In the genomic region with DNA sequence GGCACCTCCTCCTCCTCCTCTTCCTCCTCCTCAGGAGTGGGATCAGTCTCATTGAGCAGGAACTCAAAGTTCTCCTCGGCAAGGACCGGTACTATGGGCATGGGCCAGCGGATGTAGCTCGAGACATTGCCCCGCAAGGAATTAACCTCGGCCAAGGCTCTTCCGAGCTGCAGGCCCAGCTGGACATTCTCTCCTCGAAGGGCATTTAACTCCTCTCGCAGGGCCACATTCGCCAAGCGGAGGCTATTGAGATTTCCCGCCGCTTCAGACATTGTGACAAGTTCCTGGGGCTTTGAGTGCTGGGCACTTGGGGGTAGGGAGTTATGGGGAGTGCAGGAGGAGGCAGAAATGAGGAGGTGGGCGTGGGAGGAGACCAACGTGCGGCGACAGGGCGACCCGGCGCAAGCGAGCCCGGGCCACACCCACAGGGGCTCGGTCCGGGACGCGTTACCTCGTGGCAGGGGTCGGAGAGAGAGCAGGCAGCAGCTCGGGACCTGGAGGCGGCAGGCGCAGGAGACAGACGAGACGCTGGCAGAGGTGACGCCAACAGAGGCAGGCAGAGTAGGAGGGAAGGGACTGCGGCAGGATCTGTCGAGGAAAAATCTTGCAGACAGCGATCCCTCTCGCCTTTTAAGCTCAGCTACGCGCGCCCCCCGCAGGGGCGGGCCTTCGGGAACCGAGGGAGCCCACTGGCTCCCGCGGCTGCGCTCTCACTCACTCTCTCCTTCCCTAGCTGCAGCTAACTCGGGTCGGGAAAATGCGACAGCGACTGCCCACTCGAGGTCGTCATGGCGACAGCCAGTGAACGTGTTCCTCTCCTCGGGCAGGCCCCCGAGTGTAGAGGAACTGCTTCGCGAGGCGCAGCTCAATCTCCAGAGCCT, we compare ENCODE assay signal across 8 mouse cellular contexts. TPM values are rescaled to one million over a fixed set of nuclear protein-coding genes. Genes with fewer than 3 reads are reported as not detected.
A peak's percentile ranks its signal among the peaks of the same experiment; 100 is the strongest.
DNase-seq lines count a peak whose midpoint lies in the region; ATAC-seq lines count a peak whose summit lies in the region.

A gene (minus strand): TSS at position 714 of the 881 bp plus-strand sequence.

- WGBS in hindbrain, embryonic 11.5 days: 19% methylated on average over 61 of the region's 61 CpGs

- peak; percentile 76 for DNase-seq in Muller cell, postnatal 12 days (ENCODE audit: inconsistent ontology term)
- peak; percentile 30 for DNase-seq in cerebellum, adult 8-10 months
- DNase-seq in frontal cortex, postnatal 10 days (ENCODE audit: low spot score in 2 of 2): peak; percentile 80 to 81
- peak; percentile 78 for DNase-seq in hindbrain, embryonic 11.5 days (ENCODE audit: low spot score)
- peak; percentile 40 to 44 for DNase-seq in layer of hippocampus, postnatal 25 days (ENCODE audit: extremely low spot score in 1 of 2, low spot score in 1 of 2)
- DNase-seq in lung, postnatal 10 days: peak; percentile 86
- DNase-seq in ovary, postnatal 36 days (ENCODE audit: low spot score): peak; percentile 74
- DNase-seq in urinary bladder, adult 2 months (ENCODE audit: low spot score): peak; percentile 23

- H3K4me3 ChIP-seq in hindbrain, embryonic 11.5 days (ENCODE audit: low read depth, low read length): peak within 1 kb of the TSS; percentile 43

- peaks cover 6% of the 10 kb centered on the region; the same call in 1 of the 2 replicates for H3K27me3 ChIP-seq in hindbrain, embryonic 11.5 days (ENCODE audit: control insufficient read depth, insufficient read depth, low read length)

- no peaks in the 10 kb centered on the region for H3K36me3 ChIP-seq in hindbrain, embryonic 11.5 days (ENCODE audit: control insufficient read depth, insufficient read depth, low read length)

- peak within 1 kb of the TSS; percentile 69 for H3K27ac ChIP-seq in hindbrain, embryonic 11.5 days (ENCODE audit: low read depth, low read length)

- no peaks in the 10 kb centered on the region for H3K9me3 ChIP-seq in hindbrain, embryonic 11.5 days (ENCODE audit: control insufficient read depth, low read length)

- H3K9ac ChIP-seq in hindbrain, embryonic 11.5 days (ENCODE audit: low read depth, low read length): peak within 1 kb of the TSS; percentile 65

- peak within 1 kb of the TSS; percentile 63 for H3K4me2 ChIP-seq in hindbrain, embryonic 11.5 days (replicated peaks; ENCODE audit: low read depth, low read length)

- peak; percentile 91 for ATAC-seq in hindbrain, embryonic 11.5 days (ENCODE audit: low FRiP score)

- H3K4me1 ChIP-seq in hindbrain, embryonic 11.5 days (replicated peaks; ENCODE audit: control insufficient read depth, insufficient read depth, low read length): no peaks in the 10 kb centered on the region

RNA-seq across cellular contexts. Expression of the gene that starts here (rescaled TPM):
- polyA plus RNA-seq in hindbrain, embryonic 11.5 days (2014; fragmentation: Nextera tagmentation; extraction: Ambion mirVana): 3.7 and 4.0 TPM in 2 replicates
- 1 to 10 TPM; 8.0 to 9.5 TPM for total RNA-seq in layer of hippocampus, postnatal 25 days (2021)
- 4.7 and 7.0 TPM in 2 replicates for polyA plus RNA-seq in urinary bladder, adult 2 months (2012; rRNA removed)

Comparison
In these comparisons a context has a peak if more than half of its experiments do, and no peak if none do; other contexts are left out.
1. Peak in every context shown above with its lines: DNase-seq, ATAC-seq, H3K4me3 ChIP-seq and H3K27ac ChIP-seq.
2. DNase-seq: peak in every context shown above with its lines; median percentile 86 in lung, postnatal 10 days; 80 in frontal cortex, postnatal 10 days; 78 in hindbrain, embryonic 11.5 days; 76 in Muller cell, postnatal 12 days; 74 in ovary, postnatal 36 days; 42 in layer of hippocampus, postnatal 25 days; 30 in cerebellum, adult 8-10 months; 23 in urinary bladder, adult 2 months.